Mouse (Mus musculus) testis, adult 2 months (tissue): Measurements from ENCODE around the gene Klf11.

Experiments used
- CTCF ChIP-seq: fragments of 200-500 bp; IDR thresholded peaks from 2 replicates; pipeline ENCODE4 v1.5.1; 2012; ENCODE audit warnings: low read depth, mild to moderate bottlenecking, inconsistent platforms, low read length, moderate library complexity; ENCODE audit not compliant: control insufficient read depth, insufficient read depth, insufficient replicate concordance
- POLR2A ChIP-seq: fragments of 200-500 bp; IDR thresholded peaks from 2 replicates; pipeline ENCODE4 v1.6.1; 2012; ENCODE audit warnings: low read depth, mild to moderate bottlenecking, inconsistent platforms, low read length, moderate library complexity; ENCODE audit not compliant: control insufficient read depth

GRCm38 (mm10) chr12:24662131-24662530 is 11.1 kb downstream of the Klf11 start:
- no peak for TF ChIP-seq POLR2A
- TF ChIP-seq CTCF: no peak
